Mouse (Mus musculus) myocyte (in vitro differentiated cells): Measurements from ENCODE around the gene AU021092.

Experiments used
- CEBPB ChIP-seq: IDR thresholded peaks from 2 replicates; pipeline ENCODE4 v1.6.1; 2011; ENCODE audit warnings: mild to moderate bottlenecking, moderate library complexity; ENCODE audit not compliant: poor library complexity, insufficient read depth, severe bottlenecking
- E2F4 ChIP-seq: IDR thresholded peaks from one replicate; pipeline ENCODE4 v1.6.1; 2011; ENCODE audit warnings: mild to moderate bottlenecking, control low read depth, moderate library complexity; ENCODE audit not compliant: insufficient read depth
- MAX ChIP-seq: IDR thresholded peaks from one replicate; pipeline ENCODE4 v1.6.1; 2011; ENCODE audit warnings: low read depth, mild to moderate bottlenecking, control low read depth
- MYOD1 ChIP-seq, 3 experiments: IDR thresholded peaks; one replicate each; pipeline ENCODE4 v1.6.1; 2011; ENCODE audit warnings: control low read depth in 2 of 3, low read depth in 2 of 3, mild to moderate bottlenecking in 2 of 3, moderate library complexity in 1 of 3; ENCODE audit not compliant: insufficient read length in 2 of 3, control insufficient read depth in 1 of 3
- MYOG ChIP-seq, 3 experiments: IDR thresholded peaks; one replicate each; pipeline ENCODE4 v1.6.1; 2011; ENCODE audit warnings: control low read depth in 2 of 3, low read depth in 2 of 3, mild to moderate bottlenecking in 2 of 3; ENCODE audit not compliant: insufficient read length in 2 of 3, control insufficient read depth in 1 of 3, insufficient read depth in 1 of 3
- POLR2A ChIP-seq: IDR thresholded peaks from one replicate; pipeline ENCODE4 v1.6.1; 2011; ENCODE audit warnings: low read depth, mild to moderate bottlenecking, control low read depth, moderate library complexity; ENCODE audit not compliant: insufficient read length
- POLR2AphosphoS2 ChIP-seq: IDR thresholded peaks from one replicate; pipeline ENCODE4 v1.6.1; 2011; ENCODE audit warnings: low read depth, control low read depth; ENCODE audit not compliant: insufficient read length
- REST ChIP-seq: IDR thresholded peaks from one replicate; pipeline ENCODE4 v1.6.1; 2011; ENCODE audit warnings: mild to moderate bottlenecking, control low read depth, moderate library complexity; ENCODE audit not compliant: insufficient read depth, insufficient read length
- SRF ChIP-seq: IDR thresholded peaks from one replicate; pipeline ENCODE4 v1.6.1; 2011; ENCODE audit warnings: low read depth; ENCODE audit not compliant: control insufficient read depth, insufficient read length
- TCF12 ChIP-seq: IDR thresholded peaks from one replicate; pipeline ENCODE4 v1.6.1; 2011; ENCODE audit warnings: mild to moderate bottlenecking, control low read depth; ENCODE audit not compliant: poor library complexity, insufficient read depth, severe bottlenecking
- TCF3 ChIP-seq: IDR thresholded peaks from one replicate; pipeline ENCODE4 v1.6.1; 2011; ENCODE audit warnings: low read depth, control low read depth; ENCODE audit not compliant: insufficient read length
- USF1 ChIP-seq: IDR thresholded peaks from one replicate; pipeline ENCODE4 v1.6.1; 2011; ENCODE audit warnings: low read depth, mild to moderate bottlenecking, control low read depth, moderate library complexity

DNA sequence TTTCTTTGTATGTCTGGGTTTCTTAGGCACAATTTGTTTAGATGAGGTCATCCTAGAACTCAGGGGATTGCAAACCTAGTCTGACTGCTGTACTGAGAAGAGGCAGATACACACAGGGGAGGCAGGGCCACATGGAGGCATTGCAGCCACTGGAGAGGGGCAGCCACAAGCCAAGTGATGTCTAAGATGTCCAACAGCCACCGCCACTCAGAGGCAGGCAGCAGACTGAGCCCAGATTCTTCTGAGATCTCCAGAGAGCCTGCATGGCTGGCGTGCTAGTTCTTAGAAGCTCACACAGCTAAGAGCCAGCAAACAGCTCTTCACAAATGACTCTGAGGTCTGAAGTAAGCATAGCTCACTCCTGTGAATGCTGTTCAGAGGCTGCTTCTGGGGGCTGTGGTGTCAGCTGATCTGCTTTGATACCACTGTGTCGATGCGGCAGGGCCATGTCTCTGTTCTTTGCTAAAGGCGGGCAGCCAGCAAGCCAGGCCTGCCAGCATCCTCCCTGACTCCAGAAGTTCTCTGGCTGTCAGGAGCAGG lies 16.6 kb downstream of the AU021092 start:
- TF ChIP-seq TCF12 (no peak), POLR2A (no peak), USF1 (no peak), MAX (no peak), E2F4 (no peak), MYOG (IDR thresholded peaks at IDR 0.05; ENCODE audit: control insufficient read depth in 1 of 3, insufficient read depth in 1 of 3, insufficient read length in 2 of 3, low read depth in 2 of 3) (no peak), SRF (no peak), POLR2AphosphoS2 (no peak), CEBPB (no peak), TCF3 (no peak), REST (no peak), MYOD1 (IDR thresholded peaks at IDR 0.05; ENCODE audit: control insufficient read depth in 1 of 3, insufficient read length in 2 of 3, low read depth in 2 of 3) (no peak)
